Mouse (Mus musculus) embryonic facial prominence, embryonic 11.5 days (tissue): ENCODE data around the gene Golga1. TPM values are rescaled to one million over a fixed set of nuclear protein-coding genes. Genes with fewer than 3 reads are reported as not detected.
A peak's percentile ranks its signal among the peaks of the same experiment; 100 is the strongest.
"Not testable (repeated sequence)": the region's sequence is repeated elsewhere in the genome, so short reads cannot be mapped to it uniquely, and the experiment has no call there.

Source experiments
- ATAC-seq: fragments of 200-750 bp; cut with Nextera tagmentation; replicated peaks from 2 replicates; pipeline ENCODE4 v1.8.0; 2017; ENCODE audit warnings: low read depth; ENCODE audit not compliant: insufficient number of reproducible peaks, low FRiP score, low TSS enrichment
- DNase-seq: peaks from one replicate; pipeline ENCODE4 v3.0.0-alpha.2; 2015; ENCODE audit warnings: low spot score
- H3K27ac ChIP-seq: fragments of 300-500 bp; sonication (generic); replicated peaks from 2 replicates; pipeline ENCODE4 v1.5.1; 2014; ENCODE audit warnings: mild to moderate bottlenecking, low read depth, low read length, control low read depth
- H3K27me3 ChIP-seq: fragments of 300-500 bp; sonication (generic); 2 replicates; pipeline ENCODE4 v1.6.1; 2014; ENCODE audit warnings: mild to moderate bottlenecking, low read length, moderate library complexity, mixed read lengths; ENCODE audit not compliant: control insufficient read depth, insufficient read depth
- H3K36me3 ChIP-seq: fragments of 300-500 bp; sonication (generic); replicated peaks from 2 replicates; pipeline ENCODE4 v1.6.1; 2014; ENCODE audit warnings: low read depth, mild to moderate bottlenecking, low read length, moderate library complexity, mixed read lengths; ENCODE audit not compliant: control insufficient read depth, insufficient read depth
- H3K4me1 ChIP-seq: fragments of 300-500 bp; sonication (generic); 2 replicates; pipeline ENCODE4 v1.6.1; 2014; ENCODE audit warnings: low read length, mixed read lengths; ENCODE audit not compliant: control insufficient read depth, insufficient read depth
- H3K4me2 ChIP-seq: fragments of 300-500 bp; sonication (generic); 2 replicates; pipeline ENCODE4 v1.6.1; 2014; ENCODE audit warnings: low read depth, mild to moderate bottlenecking, control low read depth, low read length, moderate library complexity
- H3K4me3 ChIP-seq: fragments of 300-500 bp; sonication (generic); 2 replicates; pipeline ENCODE4 v1.5.1; 2014; ENCODE audit warnings: low read depth, low read length, control low read depth
- H3K9ac ChIP-seq: fragments of 300-500 bp; sonication (generic); replicated peaks from 2 replicates; pipeline ENCODE4 v1.6.1; 2014; ENCODE audit warnings: mild to moderate bottlenecking, control low read depth, low read length
- H3K9me3 ChIP-seq: fragments of 300-500 bp; sonication (generic); replicated peaks from 2 replicates; pipeline ENCODE4 v1.6.1; 2016; ENCODE audit warnings: mild to moderate bottlenecking, low read length, inconsistent platforms, mixed read lengths; ENCODE audit not compliant: control insufficient read depth
- WGBS: fragments of 180-500 bp; shearing (Covaris S2); extraction: QIAGEN DNeasy Blood & Tissue Kit; methylation state at CpG from one replicate; pipeline ENCODE4 v1.1.7; 2014; 5-methylcytosine and 5-hydroxymethylcytosine counted together
- polyA plus RNA-seq: library from polyadenylated mRNA; unstranded; fragments of >200 nt; fragmentation: Nextera tagmentation; extraction: Ambion mirVana; gene quantifications from 2 replicates; pipeline ENCODE4 v1.2.1, GENCODE M21; 2014

The Golga1 gene
- polyA plus RNA-seq: 28.6 and 33.4 TPM in 2 replicates

DNA sequence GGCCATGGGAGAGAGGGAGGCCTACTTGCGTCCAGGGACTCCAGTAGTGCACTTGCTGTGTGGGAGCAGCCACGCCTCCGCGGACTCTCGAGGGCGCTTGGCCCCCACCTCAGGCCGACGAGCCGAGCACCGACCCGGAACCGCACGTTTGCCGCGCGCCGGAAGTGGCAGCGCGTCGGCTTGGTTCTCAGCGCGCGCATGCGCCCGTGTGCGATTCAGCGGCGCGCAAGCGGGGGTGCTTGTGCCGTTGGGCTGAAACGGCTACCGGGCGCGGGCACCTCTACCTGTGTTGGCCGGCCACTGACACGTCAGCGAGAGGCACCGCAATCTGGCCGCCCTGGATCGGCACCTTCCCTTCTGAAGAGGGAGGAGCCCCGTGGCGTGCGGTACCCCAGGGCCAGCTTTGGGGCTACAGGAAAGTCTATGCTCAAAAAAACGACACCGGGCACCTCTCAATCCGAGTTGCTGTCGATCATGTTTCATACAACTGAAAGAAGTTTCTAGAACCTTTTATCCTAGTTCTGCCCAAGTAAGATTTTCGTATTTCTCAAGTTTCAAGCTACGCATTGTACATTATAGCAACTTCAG, at the start of gene Golga1:
TSS of gene Golga1 (minus strand) at position 142 of the 588 bp plus-strand sequence.
- Histone ChIP-seq H3K9ac (peak within 1 kb of the TSS; percentile 88), H3K27me3 (no peaks in the 10 kb centered on the region), H3K36me3 (no peaks in the 10 kb centered on the region), H3K4me3 (peak within 1 kb of the TSS; percentile 89), H3K27ac (peak within 1 kb of the TSS; percentile 81), H3K4me2 (peak within 1 kb of the TSS; percentile 72), H3K4me1 (no peaks in the 10 kb centered on the region), H3K9me3 (no peaks in the 10 kb centered on the region)
- peak; percentile 98 for ATAC-seq
- DNase-seq: peak; percentile 95
- whole genome bisulfite sequencing: under 1% methylated on average over 50 of the region's 50 CpGs

DNA sequence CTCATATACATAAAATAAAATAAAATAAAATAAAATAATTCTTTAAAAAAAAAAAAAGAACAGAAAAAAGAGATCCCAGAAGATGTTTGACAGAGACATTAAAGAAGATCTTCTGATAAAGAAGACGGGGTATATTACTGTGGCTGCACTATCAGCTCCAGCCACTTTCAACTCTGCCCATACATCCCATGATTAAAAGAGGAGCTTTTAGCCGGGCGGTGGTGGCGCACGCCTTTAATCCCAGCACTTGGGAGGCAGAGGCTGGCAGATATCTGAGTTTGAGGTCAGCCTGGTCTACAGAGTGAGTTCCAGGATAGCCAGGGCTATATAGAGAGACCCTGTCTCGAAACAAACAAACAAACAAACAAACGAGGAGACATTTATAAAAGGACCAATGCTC, 48.8 kb upstream of the Golga1 start:
- H3K9ac ChIP-seq: no peak overlapping the region
- no peaks in the 10 kb centered on the region for H3K9me3 ChIP-seq
- H3K4me2 ChIP-seq: no peak overlapping the region
- 94% methylated on average over 7 of the region's 7 CpGs for WGBS
- no peak for ATAC-seq
- no peaks in the 10 kb centered on the region for H3K27me3 ChIP-seq
- no peak overlapping the region for H3K27ac ChIP-seq
- no peaks in the 10 kb centered on the region for H3K36me3 ChIP-seq
- no peak overlapping the region for H3K4me3 ChIP-seq
- H3K4me1 ChIP-seq: no peaks in the 10 kb centered on the region
- no peak for DNase-seq

DNA sequence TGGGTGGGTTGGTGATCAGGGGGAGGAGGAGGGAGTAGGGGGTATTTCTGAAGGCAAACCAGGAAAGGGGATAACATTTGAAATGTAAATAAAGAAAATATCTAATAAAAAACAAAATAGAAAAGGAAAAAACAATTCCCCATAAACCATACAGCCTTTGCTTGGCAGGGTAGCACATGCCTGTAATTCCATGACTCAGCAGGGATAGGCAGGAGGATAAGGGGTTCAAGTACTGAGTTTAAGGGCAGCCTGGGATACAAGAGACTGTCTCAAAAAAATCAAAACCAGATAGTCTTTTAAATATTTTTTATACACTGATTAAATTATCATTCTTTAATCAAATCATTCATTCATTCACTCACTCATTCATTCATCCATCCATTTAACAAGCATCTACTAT, 45.2 kb upstream of the Golga1 start:
- no peak overlapping the region for H3K9ac ChIP-seq
- H3K4me3 ChIP-seq: no peak overlapping the region
- ATAC-seq (no peak), DNase-seq (no peak)
- no peaks in the 10 kb centered on the region for H3K36me3 ChIP-seq
- H3K27ac ChIP-seq: no peak overlapping the region
- no peaks in the 10 kb centered on the region for H3K4me1 ChIP-seq
- H3K9me3 ChIP-seq: no peaks in the 10 kb centered on the region
- no peaks in the 10 kb centered on the region for H3K27me3 ChIP-seq
- H3K4me2 ChIP-seq: no peak overlapping the region

DNA sequence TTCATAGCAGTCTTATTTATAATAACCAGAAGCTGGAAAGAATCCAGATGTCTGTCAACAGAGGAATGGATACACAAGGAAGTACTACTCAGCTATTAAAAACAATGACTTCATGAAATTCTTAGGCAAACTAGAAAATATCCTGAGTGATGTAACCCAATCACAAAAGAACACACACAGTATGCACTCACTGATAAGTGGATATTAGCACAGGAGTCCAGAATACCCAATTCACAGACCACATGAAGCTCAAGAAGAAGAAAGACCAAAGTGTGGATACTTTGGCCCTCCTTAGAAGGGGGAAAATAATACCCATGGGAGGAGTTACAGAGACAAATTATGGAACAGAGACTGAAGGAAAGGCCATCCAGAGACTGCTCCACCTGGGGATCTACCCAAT, 44.4 kb upstream of the Golga1 start:
- not testable (repeated sequence) for ATAC-seq, H3K9me3 ChIP-seq, DNase-seq, H3K9ac ChIP-seq, H3K4me1 ChIP-seq, H3K4me3 ChIP-seq, H3K27me3 ChIP-seq, H3K27ac ChIP-seq, H3K4me2 ChIP-seq, H3K36me3 ChIP-seq

DNA sequence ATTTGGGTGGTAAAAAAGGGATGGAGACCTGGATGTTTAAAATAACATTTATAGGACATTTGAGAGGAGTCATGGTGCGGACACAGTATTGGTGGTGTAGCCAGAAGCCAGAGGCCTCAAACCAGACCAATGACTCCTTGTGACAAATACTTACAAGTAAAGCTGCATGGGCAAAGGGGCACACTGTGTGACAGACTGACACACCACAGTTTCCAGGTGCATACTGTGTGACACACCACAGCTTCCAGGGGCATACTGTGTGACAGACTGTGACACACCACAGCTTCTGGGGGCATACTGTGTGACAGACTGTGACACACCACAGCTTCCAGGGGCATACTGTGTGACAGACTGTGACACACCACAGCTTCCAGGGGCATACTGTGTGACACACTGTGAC, 34.6 kb upstream of the Golga1 start:
- DNase-seq, H3K4me1 ChIP-seq, H3K27ac ChIP-seq, H3K4me2 ChIP-seq, H3K36me3 ChIP-seq, ATAC-seq, H3K9me3 ChIP-seq, H3K4me3 ChIP-seq, H3K9ac ChIP-seq, H3K27me3 ChIP-seq: not testable (repeated sequence)
- WGBS: 89% methylated on average over 1 of the region's 1 CpGs

DNA sequence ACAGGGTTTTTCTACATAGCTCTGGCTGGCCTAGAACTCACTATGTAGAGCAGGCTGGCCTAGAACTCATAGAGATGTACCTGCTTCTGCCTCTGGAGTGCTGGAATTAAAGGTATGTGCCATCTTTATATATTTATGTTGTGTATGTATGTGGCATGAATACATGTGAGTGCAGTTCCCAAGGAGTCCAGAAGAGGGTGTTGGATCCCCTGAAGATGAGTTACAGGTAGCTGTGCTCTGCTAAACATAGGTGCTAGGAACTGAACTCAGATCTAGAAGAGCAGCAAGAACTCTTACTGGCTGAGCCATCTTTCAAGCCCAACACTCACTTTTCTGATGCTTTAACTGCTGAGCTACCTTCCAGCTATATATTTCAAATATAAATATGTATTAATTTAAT, 32.7 kb upstream of the Golga1 start:
- Histone ChIP-seq H3K27me3 (no peaks in the 10 kb centered on the region), H3K4me1 (no peaks in the 10 kb centered on the region), H3K36me3 (no peaks in the 10 kb centered on the region; the same call in none of the 2 replicates), H3K4me2 (no peak overlapping the region), H3K27ac (no peak overlapping the region), H3K9me3 (no peaks in the 10 kb centered on the region), H3K4me3 (no peak overlapping the region), H3K9ac (no peak overlapping the region)
- ATAC-seq: no peak
- peak; percentile 7 for DNase-seq

DNA sequence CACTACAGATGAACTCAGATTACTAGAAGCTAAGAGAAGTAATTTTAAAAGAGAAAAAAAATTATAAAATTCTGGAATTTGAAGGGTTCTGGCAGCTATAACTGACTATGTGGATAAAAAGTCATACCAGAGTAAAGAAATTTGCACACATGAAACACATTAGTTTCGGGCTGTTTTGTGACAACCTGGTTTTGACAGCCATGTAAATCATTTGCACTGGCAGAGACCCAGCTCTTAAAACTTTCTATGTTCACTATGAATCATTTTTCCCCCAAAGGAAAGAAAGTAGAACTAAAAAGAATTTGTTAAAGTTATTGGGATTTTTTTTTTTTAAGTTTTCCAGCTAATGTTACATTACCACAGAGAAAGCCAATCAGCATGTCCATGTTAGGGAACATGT, 26.6 kb upstream of the Golga1 start:
- Histone ChIP-seq H3K9ac (no peak overlapping the region), H3K4me1 (no peaks in the 10 kb centered on the region), H3K4me2 (no peak overlapping the region), H3K27ac (no peak overlapping the region), H3K36me3 (no peaks in the 10 kb centered on the region), H3K9me3 (no peaks in the 10 kb centered on the region), H3K27me3 (no peaks in the 10 kb centered on the region), H3K4me3 (no peak overlapping the region)
- WGBS: 88% methylated on average over 1 of the region's 1 CpGs
- ATAC-seq (no peak), DNase-seq (peak; percentile 8)

DNA sequence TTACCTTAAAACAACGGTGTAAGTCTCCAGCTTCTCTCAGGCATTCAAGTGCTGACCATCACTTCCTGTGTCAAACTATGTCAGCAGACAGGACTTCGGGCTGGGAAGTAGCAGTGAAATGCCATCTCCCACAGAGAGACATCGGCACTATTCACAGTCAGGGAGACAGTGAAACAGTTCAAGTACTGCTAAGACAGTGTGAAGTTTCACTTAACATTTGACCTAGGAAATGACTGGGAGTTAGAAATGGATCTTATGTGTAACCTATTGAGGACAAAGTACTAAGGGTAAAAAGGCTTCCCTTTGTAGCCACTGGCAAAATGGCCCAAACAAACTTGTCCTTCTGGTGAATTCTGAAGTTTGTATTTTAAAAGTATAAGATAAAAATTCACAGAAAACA, 17.4 kb upstream of the Golga1 start:
- Histone ChIP-seq H3K9ac (no peak overlapping the region), H3K36me3 (peaks cover 3% of the 10 kb centered on the region; the same call in 1 of the 2 replicates), H3K4me1 (no peaks in the 10 kb centered on the region), H3K9me3 (no peaks in the 10 kb centered on the region), H3K27ac (no peak overlapping the region), H3K27me3 (no peaks in the 10 kb centered on the region), H3K4me2 (no peak overlapping the region), H3K4me3 (no peak overlapping the region)
- 72% methylated on average over 3 of the region's 3 CpGs for WGBS
- no peak for ATAC-seq
- no peak for DNase-seq
